Mouse (Mus musculus): Measurements from ENCODE around the gene Arhgap44.
A peak's percentile ranks its signal among the peaks of the same experiment; 100 is the strongest.

The Arhgap44 gene

GRCm38 (mm10) chr11:65162767-65163120, at the start of gene Arhgap44:
Arhgap44 (minus strand) TSS chr11:65162961.
- DNase-seq (ENCODE audit: low spot score in 2 of 2) = peak; percentile 50 to 66

- DNase-seq (ENCODE audit: low spot score in 2 of 2) = no peak
Observed at GRCm38 (mm10) chr11:65211701-65212100, 48.9 kb upstream of the Arhgap44 start.

- DNase-seq (ENCODE audit: low spot score in 2 of 2) = no peak
Observed at GRCm38 (mm10) chr11:65209441-65209840, 46.7 kb upstream of the Arhgap44 start.

- no peak for DNase-seq (ENCODE audit: low spot score in 2 of 2)
Observed at GRCm38 (mm10) chr11:65205306-65205705, 42.5 kb upstream of the Arhgap44 start.

- no peak for DNase-seq (ENCODE audit: low spot score in 2 of 2)
Observed at GRCm38 (mm10) chr11:65204651-65205050, 41.9 kb upstream of the Arhgap44 start.

- no peak for DNase-seq (ENCODE audit: low spot score in 2 of 2)
Observed at GRCm38 (mm10) chr11:65203020-65203419, 40.3 kb upstream of the Arhgap44 start.

- no peak for DNase-seq (ENCODE audit: low spot score in 2 of 2)
Observed at GRCm38 (mm10) chr11:65202236-65202635, 39.5 kb upstream of the Arhgap44 start.

- DNase-seq (ENCODE audit: low spot score in 2 of 2) = no peak
Observed at GRCm38 (mm10) chr11:65198026-65198425, 35.3 kb upstream of the Arhgap44 start.

GRCm38 (mm10) chr11:65197280-65197679, 34.5 kb upstream of the Arhgap44 start:
- peak; percentile 43 to 85 for DNase-seq (ENCODE audit: low spot score in 2 of 2)

GRCm38 (mm10) chr11:65186974-65187373, 24.2 kb upstream of the Arhgap44 start:
- DNase-seq (ENCODE audit: low spot score in 2 of 2) = no peak

GRCm38 (mm10) chr11:65185114-65185513, 22.4 kb upstream of the Arhgap44 start:
- no peak for DNase-seq (ENCODE audit: low spot score in 2 of 2)

GRCm38 (mm10) chr11:65170121-65170750, 7.5 kb upstream of the Arhgap44 start:
- no peak for DNase-seq (ENCODE audit: low spot score in 2 of 2)

GRCm38 (mm10) chr11:65161881-65162766, 637 bp downstream of the Arhgap44 start:
- peak in 1 of 2 experiments; percentile 38 for DNase-seq (ENCODE audit: low spot score in 2 of 2)

- no peak for DNase-seq (ENCODE audit: low spot score in 2 of 2)
Observed at GRCm38 (mm10) chr11:65160991-65161880, 1.5 kb downstream of the Arhgap44 start.

GRCm38 (mm10) chr11:65159791-65160190, 3.0 kb downstream of the Arhgap44 start, which contains the start of gene 1700086D15Rik:
1700086D15Rik (minus strand) TSS chr11:65159891.
- DNase-seq (ENCODE audit: low spot score in 2 of 2) = no peak

GRCm38 (mm10) chr11:65158658-65158990, 4.1 kb downstream of the Arhgap44 start:
- no peak for DNase-seq (ENCODE audit: low spot score in 2 of 2)

- DNase-seq (ENCODE audit: low spot score in 2 of 2) = no peak
Observed at GRCm38 (mm10) chr11:65157966-65158657, 4.6 kb downstream of the Arhgap44 start.

- no peak for DNase-seq (ENCODE audit: low spot score in 2 of 2)
Observed at GRCm38 (mm10) chr11:65153006-65153405, 9.8 kb downstream of the Arhgap44 start.

GRCm38 (mm10) chr11:65148441-65148840, 14.3 kb downstream of the Arhgap44 start:
- no peak for DNase-seq (ENCODE audit: low spot score in 2 of 2)

- no peak for DNase-seq (ENCODE audit: low spot score in 2 of 2)
Observed at GRCm38 (mm10) chr11:65142838-65143417, 19.8 kb downstream of the Arhgap44 start.

GRCm38 (mm10) chr11:65139030-65139429, 23.7 kb downstream of the Arhgap44 start:
- DNase-seq (ENCODE audit: low spot score in 2 of 2) = no peak
